Mouse (Mus musculus): ENCODE measurements around the gene Wdr34. TPM values are rescaled to one million over a fixed set of nuclear protein-coding genes. Genes with fewer than 3 reads are reported as not detected.

Wdr34 gene
- polyA plus RNA-seq (2014; fragmentation: Nextera tagmentation; extraction: Ambion mirVana) = 25.5 and 25.9 TPM in 2 replicates

DNA sequence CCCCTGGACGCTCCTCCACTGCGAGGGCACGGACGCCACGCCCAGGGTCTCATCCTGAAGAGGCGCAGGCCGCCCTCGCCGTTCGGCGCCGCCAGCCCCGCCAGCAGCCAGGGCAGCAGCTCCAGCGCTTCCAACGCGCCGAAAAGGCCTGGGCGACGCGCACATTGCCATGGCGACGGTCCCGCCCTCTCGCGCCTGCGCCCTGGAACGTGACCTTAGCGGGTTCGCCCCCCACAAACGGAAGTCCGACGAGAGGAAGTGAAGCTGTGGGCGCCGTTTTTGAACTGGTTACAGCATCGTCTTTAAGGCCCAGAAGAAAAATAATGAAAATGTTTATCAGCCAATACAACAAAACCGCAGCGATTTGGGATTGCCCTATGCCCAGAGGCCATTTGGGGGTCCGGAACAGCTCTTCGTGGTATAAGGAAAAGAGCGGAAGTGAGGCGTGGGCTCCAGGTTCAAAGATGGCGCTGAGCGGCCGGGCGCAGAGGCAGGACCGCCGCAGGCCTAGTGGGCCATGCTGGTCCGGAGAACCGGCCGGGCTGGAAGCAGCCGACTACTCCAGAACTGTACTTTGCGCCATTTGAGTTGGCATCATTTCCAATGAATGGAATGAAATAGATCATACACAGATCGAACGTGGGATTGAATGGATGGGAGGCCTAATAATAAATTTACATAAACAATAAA, at the start of gene Wdr34:
Wdr34 (minus strand) TSS at position 183 of the 690 bp plus-strand sequence.
- ATAC-seq (ENCODE audit: low FRiP score) = peak; percentile 95
- Histone ChIP-seq H3K4me2 (peak within 1 kb of the TSS; percentile 58), H3K4me3 (ENCODE audit: low read depth, low read length) (peak within 1 kb of the TSS; percentile 49), H3K27ac (ENCODE audit: low read depth, low read length) (peak within 1 kb of the TSS; percentile 91), H3K4me1 (ENCODE audit: control insufficient read depth, insufficient read depth, low read length) (no peaks in the 10 kb centered on the region), H3K27me3 (ENCODE audit: control insufficient read depth, insufficient read depth, low read length) (no peaks in the 10 kb centered on the region), H3K36me3 (ENCODE audit: control insufficient read depth, insufficient read depth, low read length) (no peaks in the 10 kb centered on the region), H3K9ac (ENCODE audit: low read length) (peak within 1 kb of the TSS; percentile 77), H3K9me3 (ENCODE audit: control insufficient read depth, low read length) (no peaks in the 10 kb centered on the region)
- peak; percentile 100 for DNase-seq (ENCODE audit: low spot score, missing footprints)
- WGBS = 1% methylated on average over 54 of the region's 54 CpGs

DNA sequence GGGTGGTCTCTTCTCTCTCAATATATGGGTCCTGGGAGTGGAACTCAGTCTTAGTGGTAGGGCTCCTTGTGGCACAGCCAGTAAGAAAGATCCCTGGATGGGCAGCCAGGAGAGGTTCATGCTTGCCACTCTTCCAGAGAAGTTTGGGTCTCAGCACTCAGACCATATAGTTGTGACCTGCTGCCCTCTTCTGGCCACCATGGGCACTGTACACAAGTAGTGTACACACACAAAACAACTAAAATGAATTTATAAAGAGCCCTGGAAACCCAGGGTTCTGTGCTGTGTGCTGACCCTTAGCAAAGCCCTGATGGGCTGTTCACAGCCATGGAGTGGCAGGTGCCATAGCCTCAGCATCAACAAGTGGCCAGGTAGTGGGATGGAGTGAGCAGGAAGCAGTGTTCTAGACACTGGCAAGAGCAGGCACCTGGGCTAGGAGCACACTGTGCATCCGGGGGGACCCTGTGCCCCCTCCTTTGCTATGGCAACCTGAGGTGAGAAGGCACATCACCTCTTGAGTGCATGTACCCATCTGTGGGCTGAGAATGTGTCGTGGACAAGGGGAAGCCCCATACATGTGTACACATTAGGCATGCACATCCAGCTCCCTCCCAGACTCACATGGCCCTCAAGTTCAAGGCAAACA, 47.3 kb upstream of the Wdr34 start:
- WGBS = 79% methylated on average over 2 of the region's 2 CpGs
- ATAC-seq (ENCODE audit: low FRiP score) (no peak), DNase-seq (ENCODE audit: low spot score, missing footprints) (no peak)
- Histone ChIP-seq H3K27ac (ENCODE audit: low read depth, low read length) (no peak overlapping the region), H3K36me3 (ENCODE audit: control insufficient read depth, insufficient read depth, low read length) (no peaks in the 10 kb centered on the region), H3K4me3 (ENCODE audit: low read depth, low read length) (no peak overlapping the region), H3K27me3 (ENCODE audit: control insufficient read depth, insufficient read depth, low read length) (no peaks in the 10 kb centered on the region), H3K4me2 (no peak overlapping the region), H3K9ac (ENCODE audit: low read length) (no peak overlapping the region), H3K9me3 (ENCODE audit: control insufficient read depth, low read length) (no peaks in the 10 kb centered on the region), H3K4me1 (ENCODE audit: control insufficient read depth, insufficient read depth, low read length) (peaks cover 9% of the 10 kb centered on the region)

DNA sequence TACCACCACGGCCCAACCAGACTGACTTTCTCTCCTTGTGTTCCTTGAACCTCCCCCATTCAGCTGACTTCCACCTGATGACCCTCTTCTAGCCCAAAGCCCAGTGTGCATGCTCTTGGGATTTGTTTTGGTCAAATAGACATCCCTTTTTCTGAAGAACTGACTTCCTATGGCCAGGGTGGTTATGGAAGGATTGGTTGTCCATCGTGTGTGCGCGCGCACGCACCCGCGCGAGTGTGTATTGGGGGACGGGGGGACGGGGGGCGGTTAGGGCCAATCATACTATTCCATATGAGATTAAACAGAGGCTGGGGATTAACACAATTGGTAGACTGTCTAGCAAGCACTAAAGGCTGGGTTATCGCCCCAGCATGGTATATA, 45.5 kb upstream of the Wdr34 start:
- H3K9ac ChIP-seq (ENCODE audit: low read length) = peak overlapping the region; percentile 64
- H3K4me3 ChIP-seq (ENCODE audit: low read depth, low read length) = peak overlapping the region; percentile 61
- no peaks in the 10 kb centered on the region for H3K36me3 ChIP-seq (ENCODE audit: control insufficient read depth, insufficient read depth, low read length)
- H3K4me1 ChIP-seq (ENCODE audit: control insufficient read depth, insufficient read depth, low read length) = peaks cover 9% of the 10 kb centered on the region
- DNase-seq (ENCODE audit: low spot score, missing footprints) (no peak), ATAC-seq (ENCODE audit: low FRiP score) (no peak)
- no peaks in the 10 kb centered on the region for H3K9me3 ChIP-seq (ENCODE audit: control insufficient read depth, low read length)
- no peaks in the 10 kb centered on the region for H3K27me3 ChIP-seq (ENCODE audit: control insufficient read depth, insufficient read depth, low read length)
- WGBS = 4% methylated on average over 13 of the region's 13 CpGs
- H3K4me2 ChIP-seq = peak overlapping the region; percentile 67
- no peak overlapping the region for H3K27ac ChIP-seq (ENCODE audit: low read depth, low read length)

DNA sequence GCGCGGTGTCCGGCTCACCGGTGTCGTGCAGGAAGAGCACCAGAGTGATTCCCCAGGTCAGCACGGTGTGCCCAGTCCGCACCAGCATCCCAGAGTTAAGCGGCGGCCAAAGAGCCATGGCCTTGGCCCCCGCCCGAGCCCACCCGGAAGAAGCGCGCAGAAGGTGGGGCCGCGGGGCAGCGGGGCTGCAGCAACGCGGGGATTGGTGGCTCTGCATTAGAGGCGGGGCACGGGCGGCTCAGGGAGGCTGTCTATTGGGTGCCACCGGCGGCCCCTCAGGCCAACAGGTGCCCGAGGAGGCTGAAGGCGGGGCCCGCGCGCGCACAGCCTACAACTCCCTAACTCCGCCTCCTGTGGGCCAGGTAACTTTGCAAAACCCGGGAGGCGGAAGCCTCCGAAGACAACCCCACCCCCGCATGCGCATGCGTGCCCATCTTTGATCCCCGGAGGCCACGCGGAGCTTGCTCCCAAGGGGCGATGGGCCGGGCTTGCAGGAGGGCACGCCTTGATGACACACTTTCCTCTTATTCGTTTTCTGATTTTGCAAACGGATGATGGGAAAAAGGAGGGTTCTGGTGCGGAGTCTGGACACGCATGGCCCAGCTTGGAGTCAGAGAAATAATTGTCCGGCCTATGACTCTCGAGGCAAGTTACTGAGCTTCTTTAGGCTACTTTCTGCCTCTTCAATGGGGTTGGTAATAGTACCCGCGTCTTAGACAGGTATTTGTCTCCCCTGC, 45.0 kb upstream of the Wdr34 start, which contains the start of gene Zdhhc12:
Zdhhc12 (minus strand) TSS at position 178 of the 737 bp plus-strand sequence.
- under 1% methylated on average over 37 of the region's 51 CpGs for WGBS
- peak; percentile 97 for DNase-seq (ENCODE audit: low spot score, missing footprints)
- no peaks in the 10 kb centered on the region for H3K36me3 ChIP-seq (ENCODE audit: control insufficient read depth, insufficient read depth, low read length)
- H3K27me3 ChIP-seq (ENCODE audit: control insufficient read depth, insufficient read depth, low read length) = no peaks in the 10 kb centered on the region
- peaks cover 9% of the 10 kb centered on the region for H3K4me1 ChIP-seq (ENCODE audit: control insufficient read depth, insufficient read depth, low read length)
- H3K9ac ChIP-seq (ENCODE audit: low read length) = peak within 1 kb of the TSS; percentile 64
- H3K27ac ChIP-seq (ENCODE audit: low read depth, low read length) = no peak within 1 kb of the TSS
- H3K4me2 ChIP-seq = peak within 1 kb of the TSS; percentile 67
- H3K4me3 ChIP-seq (ENCODE audit: low read depth, low read length) = peak within 1 kb of the TSS; percentile 61
- ATAC-seq (ENCODE audit: low FRiP score) = peak; percentile 96
- H3K9me3 ChIP-seq (ENCODE audit: control insufficient read depth, low read length) = no peaks in the 10 kb centered on the region

DNA sequence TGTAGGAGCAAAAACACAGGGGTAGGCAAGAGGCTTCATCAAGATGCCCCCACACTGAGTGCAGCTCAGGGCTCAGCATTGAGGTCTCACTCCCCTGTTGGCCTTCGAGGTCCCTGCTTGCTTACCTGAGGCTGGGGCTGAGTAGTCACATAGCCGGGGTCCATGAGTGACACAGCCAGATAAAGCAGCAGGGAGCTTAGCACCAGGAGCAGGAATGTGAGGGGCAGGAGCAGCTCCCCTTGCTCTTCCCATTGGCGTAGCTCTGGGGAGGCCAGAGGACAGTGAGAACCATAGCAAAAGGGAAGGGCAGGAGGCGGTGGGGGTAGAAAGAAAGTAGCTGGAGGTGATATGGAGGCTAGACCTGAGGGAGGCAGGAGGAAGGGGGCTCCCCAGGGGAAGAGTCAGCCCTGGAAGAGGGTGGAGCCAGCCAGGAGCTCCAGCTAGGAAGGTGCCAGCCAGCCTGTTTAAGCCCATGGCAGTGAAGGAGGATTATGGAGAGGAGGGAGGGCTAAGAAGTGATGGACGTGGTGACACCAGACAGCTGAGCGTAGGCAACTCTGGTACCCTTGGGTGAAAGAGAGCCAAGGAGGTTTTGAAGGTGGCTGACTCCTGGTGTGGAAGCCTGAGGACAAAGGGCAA, 43.7 kb upstream of the Wdr34 start:
- ATAC-seq (ENCODE audit: low FRiP score) = no peak
- peak overlapping the region; percentile 61; the same call in 1 of the 2 replicates for H3K4me3 ChIP-seq (ENCODE audit: low read depth, low read length)
- no peak overlapping the region for H3K9ac ChIP-seq (ENCODE audit: low read length)
- 48% methylated on average over 6 of the region's 6 CpGs for WGBS
- peak; percentile 87 for DNase-seq (ENCODE audit: low spot score, missing footprints)
- H3K9me3 ChIP-seq (ENCODE audit: control insufficient read depth, low read length) = no peaks in the 10 kb centered on the region
- no peaks in the 10 kb centered on the region for H3K27me3 ChIP-seq (ENCODE audit: control insufficient read depth, insufficient read depth, low read length)
- no peak overlapping the region for H3K27ac ChIP-seq (ENCODE audit: low read depth, low read length)
- no peaks in the 10 kb centered on the region for H3K36me3 ChIP-seq (ENCODE audit: control insufficient read depth, insufficient read depth, low read length)
- peak overlapping the region; percentile 67; the same call in 1 of the 2 replicates for H3K4me2 ChIP-seq
- peaks cover 9% of the 10 kb centered on the region for H3K4me1 ChIP-seq (ENCODE audit: control insufficient read depth, insufficient read depth, low read length)

DNA sequence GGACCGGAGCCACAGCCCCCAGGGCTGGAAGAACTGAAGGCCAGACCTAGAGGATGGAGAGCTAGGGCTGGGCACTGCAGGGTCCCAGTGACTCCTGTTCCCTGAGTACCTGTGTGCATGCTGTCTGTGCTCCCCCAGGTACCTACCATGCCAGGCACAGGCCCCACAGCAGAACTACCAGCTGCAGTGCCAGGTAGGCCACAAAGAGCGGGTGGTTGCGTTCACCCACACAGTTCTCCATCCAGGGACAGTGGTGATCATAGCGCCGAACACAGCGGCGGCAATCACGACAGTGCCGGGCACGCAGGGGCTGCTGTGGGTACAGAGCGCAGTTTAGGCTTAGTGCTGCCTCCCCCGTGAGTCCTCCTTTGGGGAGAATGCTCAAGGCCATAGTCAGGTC, 42.8 kb upstream of the Wdr34 start:
- H3K36me3 ChIP-seq (ENCODE audit: control insufficient read depth, insufficient read depth, low read length) = no peaks in the 10 kb centered on the region
- no peaks in the 10 kb centered on the region for H3K9me3 ChIP-seq (ENCODE audit: control insufficient read depth, low read length)
- 95% methylated on average over 12 of the region's 12 CpGs for WGBS
- H3K4me3 ChIP-seq (ENCODE audit: low read depth, low read length) = no peak overlapping the region
- H3K4me2 ChIP-seq = no peak overlapping the region
- DNase-seq (ENCODE audit: low spot score, missing footprints) = no peak
- no peaks in the 10 kb centered on the region for H3K27me3 ChIP-seq (ENCODE audit: control insufficient read depth, insufficient read depth, low read length)
- peaks cover 9% of the 10 kb centered on the region for H3K4me1 ChIP-seq (ENCODE audit: control insufficient read depth, insufficient read depth, low read length)
- H3K9ac ChIP-seq (ENCODE audit: low read length) = no peak overlapping the region
- no peak overlapping the region for H3K27ac ChIP-seq (ENCODE audit: low read depth, low read length)
- no peak for ATAC-seq (ENCODE audit: low FRiP score)

DNA sequence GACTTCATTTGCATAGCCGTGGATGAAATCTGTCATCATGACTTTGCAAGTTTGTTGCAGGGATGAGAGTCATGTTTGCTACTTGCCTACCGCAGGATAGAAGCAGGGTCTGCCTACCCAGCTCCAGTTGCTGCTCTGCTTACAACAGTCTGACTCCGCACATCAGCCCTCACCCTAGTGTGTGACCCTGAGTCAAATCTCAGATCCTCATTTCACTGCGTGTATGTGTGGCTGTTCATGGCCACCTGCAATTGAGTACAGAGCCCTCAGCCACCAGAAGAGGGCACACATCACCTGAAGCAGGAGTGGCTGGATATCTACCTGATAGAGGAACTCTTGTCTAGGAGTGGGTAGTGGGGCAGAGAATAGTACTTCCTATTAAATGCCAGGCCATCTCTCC, 38.6 kb upstream of the Wdr34 start:
- H3K27me3 ChIP-seq (ENCODE audit: control insufficient read depth, insufficient read depth, low read length) = no peaks in the 10 kb centered on the region
- 94% methylated on average over 4 of the region's 4 CpGs for WGBS

DNA sequence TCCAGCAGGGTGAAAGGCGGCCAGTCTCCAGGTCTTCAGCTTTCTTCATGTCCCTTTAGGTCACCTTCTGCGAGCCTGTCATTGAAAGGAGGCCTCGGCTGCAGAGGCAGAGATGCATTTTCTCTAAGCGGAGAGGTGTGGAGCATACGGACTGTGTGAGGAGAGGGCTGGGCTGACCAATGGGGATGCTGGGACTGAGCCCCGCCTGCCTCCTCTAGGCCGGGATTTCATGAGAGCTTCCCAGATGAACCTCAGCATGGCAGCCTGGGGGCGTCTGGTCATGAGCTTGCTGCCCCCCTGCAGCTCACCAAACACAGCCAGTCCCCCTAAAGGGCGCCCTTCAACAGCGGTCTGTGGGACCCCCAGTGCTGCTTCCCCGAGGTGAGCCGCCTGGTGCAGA, 36.0 kb upstream of the Wdr34 start:
- DNase-seq (ENCODE audit: low spot score, missing footprints) (peak; percentile 89), ATAC-seq (ENCODE audit: low FRiP score) (peak; percentile 70)
- Histone ChIP-seq H3K36me3 (ENCODE audit: control insufficient read depth, insufficient read depth, low read length) (no peaks in the 10 kb centered on the region), H3K9ac (ENCODE audit: low read length) (peak overlapping the region; percentile 27; the same call in 1 of the 2 replicates), H3K4me2 (peak overlapping the region; percentile 32), H3K9me3 (ENCODE audit: control insufficient read depth, low read length) (no peaks in the 10 kb centered on the region), H3K4me1 (ENCODE audit: control insufficient read depth, insufficient read depth, low read length) (peaks cover 4% of the 10 kb centered on the region), H3K27me3 (ENCODE audit: control insufficient read depth, insufficient read depth, low read length) (no peaks in the 10 kb centered on the region), H3K27ac (ENCODE audit: low read depth, low read length) (no peak overlapping the region), H3K4me3 (ENCODE audit: low read depth, low read length) (peak overlapping the region; percentile 14; the same call in 1 of the 2 replicates)
- 10% methylated on average over 12 of the region's 12 CpGs for WGBS

More for the DNA sequence above, 38.6 kb upstream of the Wdr34 start:
- Histone ChIP-seq H3K36me3 (ENCODE audit: control insufficient read depth, insufficient read depth, low read length) (no peaks in the 10 kb centered on the region), H3K9me3 (ENCODE audit: control insufficient read depth, low read length) (no peaks in the 10 kb centered on the region), H3K9ac (ENCODE audit: low read length) (no peak overlapping the region), H3K4me3 (ENCODE audit: low read depth, low read length) (no peak overlapping the region), H3K4me1 (ENCODE audit: control insufficient read depth, insufficient read depth, low read length) (peaks cover 4% of the 10 kb centered on the region), H3K27ac (ENCODE audit: low read depth, low read length) (no peak overlapping the region), H3K4me2 (no peak overlapping the region)
- DNase-seq (ENCODE audit: low spot score, missing footprints) (no peak), ATAC-seq (ENCODE audit: low FRiP score) (no peak)

Measured in midbrain, embryonic 11.5 days (tissue).